Mouse (Mus musculus) kidney, embryonic 16.5 days (tissue): ENCODE measurements around the gene Tcp11l2. TPM values are rescaled to one million over a fixed set of nuclear protein-coding genes. Genes with fewer than 3 reads are reported as not detected.
A peak's percentile ranks its signal among the peaks of the same experiment; 100 is the strongest.

ENCODE experiments used
- ATAC-seq: fragments of 200-750 bp; cut with Nextera tagmentation; 2 replicates; pipeline ENCODE4 v1.8.0; 2017; ENCODE audit warnings: moderate TSS enrichment; ENCODE audit not compliant: low FRiP score, low TSS enrichment
- H3K27ac ChIP-seq: fragments of 300-500 bp; sonication (generic); 2 replicates; pipeline ENCODE4 v1.5.1; 2014; ENCODE audit warnings: low read length
- H3K27me3 ChIP-seq: fragments of 300-500 bp; sonication (generic); 2 replicates; pipeline ENCODE4 v1.6.1; 2014; ENCODE audit warnings: low read length, control low read depth, mixed read lengths; ENCODE audit not compliant: insufficient read depth
- H3K36me3 ChIP-seq: fragments of 300-500 bp; sonication (generic); 2 replicates; pipeline ENCODE4 v1.6.1; 2014; ENCODE audit warnings: low read length, control low read depth, mixed read lengths; ENCODE audit not compliant: insufficient read depth
- H3K4me1 ChIP-seq: fragments of 300-500 bp; sonication (generic); 2 replicates; pipeline ENCODE4 v1.6.1; 2014; ENCODE audit warnings: low read length, control low read depth, mixed read lengths; ENCODE audit not compliant: insufficient read depth
- H3K4me2 ChIP-seq: fragments of 300-500 bp; sonication (generic); replicated peaks from 2 replicates; pipeline ENCODE4 v1.6.1; 2014; ENCODE audit warnings: low read depth, low read length
- H3K4me3 ChIP-seq: fragments of 300-500 bp; sonication (generic); 2 replicates; pipeline ENCODE4 v1.5.1; 2014; ENCODE audit warnings: mild to moderate bottlenecking, low read length
- H3K9ac ChIP-seq: fragments of 300-500 bp; sonication (generic); replicated peaks from 2 replicates; pipeline ENCODE4 v1.6.1; 2014; ENCODE audit warnings: low read length
- H3K9me3 ChIP-seq: fragments of 300-500 bp; sonication (generic); 2 replicates; pipeline ENCODE4 v1.6.1; 2016; ENCODE audit warnings: low read length, control low read depth
- WGBS: fragments of 180-500 bp; shearing (Covaris S2); extraction: QIAGEN DNeasy Blood & Tissue Kit; methylation state at CpG from one replicate; pipeline ENCODE4 v1.1.7; 2014; 5-methylcytosine and 5-hydroxymethylcytosine counted together
- polyA plus RNA-seq: library from polyadenylated mRNA; unstranded; fragments of >200 nt; fragmentation: Nextera tagmentation; extraction: Ambion mirVana; gene quantifications from 2 replicates; pipeline ENCODE4 v1.2.1, GENCODE M21; 2015

Gene Tcp11l2
- polyA plus RNA-seq, 1 experiment from 2014 or later: 21.2 TPM

- no peak for ATAC-seq
- WGBS: 27% methylated on average over 4 of the region's 4 CpGs
- H3K4me1 ChIP-seq: peaks cover 30% of the 10 kb centered on the region
These were observed 40.6 kb upstream of the Tcp11l2 start for GRCm38 (mm10) chr10:84535859-84536258.

GRCm38 (mm10) chr10:84539651-84540050, 36.8 kb upstream of the Tcp11l2 start:
- no peaks in the 10 kb centered on the region for H3K9me3 ChIP-seq
- no peaks in the 10 kb centered on the region for H3K27me3 ChIP-seq
- H3K9ac ChIP-seq: no peak overlapping the region
- H3K27ac ChIP-seq: no peak overlapping the region
- no peak overlapping the region for H3K4me3 ChIP-seq
- 92% methylated on average over 6 of the region's 6 CpGs for WGBS
- H3K36me3 ChIP-seq: no peaks in the 10 kb centered on the region
- H3K4me2 ChIP-seq: no peak overlapping the region
- H3K4me1 ChIP-seq: peaks cover 6% of the 10 kb centered on the region
- ATAC-seq: no peak; the same call in 1 of the 2 replicates

More at GRCm38 (mm10) chr10:84535859-84536258, 40.6 kb upstream of the Tcp11l2 start:
- H3K27me3 ChIP-seq: no peaks in the 10 kb centered on the region
- H3K9me3 ChIP-seq: no peaks in the 10 kb centered on the region
- no peaks in the 10 kb centered on the region for H3K36me3 ChIP-seq
- no peak overlapping the region for H3K4me3 ChIP-seq
- no peak overlapping the region for H3K4me2 ChIP-seq
- no peak overlapping the region for H3K27ac ChIP-seq
- no peak overlapping the region for H3K9ac ChIP-seq

- Histone ChIP-seq H3K9ac (no peak overlapping the region), H3K27ac (no peak overlapping the region), H3K4me3 (no peak overlapping the region), H3K27me3 (no peaks in the 10 kb centered on the region), H3K9me3 (no peaks in the 10 kb centered on the region), H3K4me1 (peaks cover 5% of the 10 kb centered on the region; the same call in 1 of the 2 replicates), H3K4me2 (no peak overlapping the region), H3K36me3 (no peaks in the 10 kb centered on the region)
- WGBS: 76% methylated on average over 11 of the region's 11 CpGs
- ATAC-seq: no peak
These were observed 33.4 kb upstream of the Tcp11l2 start for GRCm38 (mm10) chr10:84542802-84543658.

- H3K27me3 ChIP-seq: no peaks in the 10 kb centered on the region
- no peaks in the 10 kb centered on the region for H3K36me3 ChIP-seq
- H3K4me1 ChIP-seq: peaks cover 5% of the 10 kb centered on the region; the same call in 1 of the 2 replicates
- no peak for ATAC-seq
- H3K4me2 ChIP-seq: no peak overlapping the region
- no peak overlapping the region for H3K4me3 ChIP-seq
- WGBS: 46% methylated on average over 7 of the region's 7 CpGs
- no peak overlapping the region for H3K27ac ChIP-seq
- no peaks in the 10 kb centered on the region for H3K9me3 ChIP-seq
- no peak overlapping the region for H3K9ac ChIP-seq
These were observed 31.4 kb upstream of the Tcp11l2 start for GRCm38 (mm10) chr10:84544841-84545610.

GRCm38 (mm10) chr10:84549146-84549919, 27.1 kb upstream of the Tcp11l2 start:
- peaks cover 5% of the 10 kb centered on the region; the same call in 1 of the 2 replicates for H3K4me1 ChIP-seq
- H3K9me3 ChIP-seq: no peaks in the 10 kb centered on the region; the same call in 1 of the 2 replicates
- H3K4me3 ChIP-seq: no peak overlapping the region
- WGBS: 80% methylated on average over 17 of the region's 17 CpGs
- no peak overlapping the region for H3K4me2 ChIP-seq
- no peak overlapping the region for H3K9ac ChIP-seq
- H3K27me3 ChIP-seq: no peaks in the 10 kb centered on the region
- H3K36me3 ChIP-seq: no peaks in the 10 kb centered on the region
- no peak overlapping the region for H3K27ac ChIP-seq
- no peak for ATAC-seq

GRCm38 (mm10) chr10:84549920-84550293, 26.5 kb upstream of the Tcp11l2 start:
- Histone ChIP-seq H3K9me3 (no peaks in the 10 kb centered on the region; the same call in 1 of the 2 replicates), H3K4me2 (no peak overlapping the region), H3K36me3 (no peaks in the 10 kb centered on the region), H3K9ac (no peak overlapping the region), H3K27me3 (no peaks in the 10 kb centered on the region), H3K4me3 (no peak overlapping the region), H3K27ac (no peak overlapping the region), H3K4me1 (peaks cover 8% of the 10 kb centered on the region; the same call in 1 of the 2 replicates)
- ATAC-seq: no peak
- 81% methylated on average over 10 of the region's 10 CpGs for WGBS

GRCm38 (mm10) chr10:84551846-84552245, 24.6 kb upstream of the Tcp11l2 start:
- 90% methylated on average over 3 of the region's 3 CpGs for WGBS
- H3K9me3 ChIP-seq: no peaks in the 10 kb centered on the region; the same call in 1 of the 2 replicates

GRCm38 (mm10) chr10:84552477-84552876, 23.9 kb upstream of the Tcp11l2 start:
- Histone ChIP-seq H3K4me1 (0 out of 2 replicates have a peak, but pooled peaks cover 4% of the 10 kb centered on the region), H3K27ac (no peak overlapping the region), H3K4me2 (no peak overlapping the region), H3K9ac (no peak overlapping the region), H3K36me3 (no peaks in the 10 kb centered on the region), H3K9me3 (no peaks in the 10 kb centered on the region; the same call in 1 of the 2 replicates), H3K27me3 (no peaks in the 10 kb centered on the region), H3K4me3 (no peak overlapping the region)
- no peak for ATAC-seq
- WGBS: 86% methylated on average over 2 of the region's 2 CpGs

More at GRCm38 (mm10) chr10:84551846-84552245, 24.6 kb upstream of the Tcp11l2 start:
- H3K4me1 ChIP-seq: 0 out of 2 replicates have a peak, but pooled peaks cover 4% of the 10 kb centered on the region
- no peak overlapping the region for H3K4me3 ChIP-seq
- H3K27me3 ChIP-seq: no peaks in the 10 kb centered on the region
- no peak overlapping the region for H3K4me2 ChIP-seq
- no peak for ATAC-seq
- no peak overlapping the region for H3K27ac ChIP-seq
- no peak overlapping the region for H3K9ac ChIP-seq
- no peaks in the 10 kb centered on the region for H3K36me3 ChIP-seq

- no peaks in the 10 kb centered on the region for H3K27me3 ChIP-seq
- H3K4me1 ChIP-seq: 0 out of 2 replicates have a peak, but pooled peaks cover 4% of the 10 kb centered on the region
- WGBS: 27% methylated on average over 6 of the region's 6 CpGs
- peaks cover 9% of the 10 kb centered on the region for H3K9me3 ChIP-seq
- no peak overlapping the region for H3K4me2 ChIP-seq
- ATAC-seq: peak; percentile 94
- no peak overlapping the region for H3K9ac ChIP-seq
- no peak overlapping the region for H3K4me3 ChIP-seq
- H3K27ac ChIP-seq: peak overlapping the region; percentile 48
- no peaks in the 10 kb centered on the region for H3K36me3 ChIP-seq
These were observed 22.0 kb upstream of the Tcp11l2 start for GRCm38 (mm10) chr10:84554291-84555009.
